Mouse (Mus musculus): ENCODE measurements around the gene Ip6k1. TPM values are rescaled to one million over a fixed set of nuclear protein-coding genes. Genes with fewer than 3 reads are reported as not detected.

The Ip6k1 gene
- polyA plus RNA-seq, 1 experiment from 2014 or later: 43.7 TPM

GRCm38 (mm10) chr9:108046582-108046981, 44.3 kb downstream of the Ip6k1 start:
- Histone ChIP-seq H3K27ac (peak overlapping the region; percentile 91), H3K27me3 (replicated peaks) (no peaks in the 10 kb centered on the region), H3K36me3 (peaks cover 72% of the 10 kb centered on the region), H3K4me2 (peak overlapping the region; percentile 94), H3K4me3 (no peak overlapping the region), H3K9ac (0 out of 2 replicates have a peak overlapping the region, but pooled peaks have one; percentile 14), H3K9me3 (replicated peaks) (no peaks in the 10 kb centered on the region), H3K4me1 (peaks cover 47% of the 10 kb centered on the region)
- WGBS (ENCODE audit: insufficient replicate concordance): 86% methylated on average over 4 of the region's 4 CpGs
- no peak for ATAC-seq

GRCm38 (mm10) chr9:108047601-108048565, 45.6 kb downstream of the Ip6k1 start:
- H3K9me3 ChIP-seq (replicated peaks): no peaks in the 10 kb centered on the region
- H3K27me3 ChIP-seq (replicated peaks): no peaks in the 10 kb centered on the region
- peak overlapping the region; percentile 73 for H3K9ac ChIP-seq
- H3K27ac ChIP-seq: peak overlapping the region; percentile 91
- peaks cover 70% of the 10 kb centered on the region for H3K36me3 ChIP-seq
- peak overlapping the region; percentile 94 for H3K4me2 ChIP-seq
- peaks cover 59% of the 10 kb centered on the region for H3K4me1 ChIP-seq
- H3K4me3 ChIP-seq: peak overlapping the region; percentile 79
- ATAC-seq: no peak; the same call in 1 of the 2 replicates
- WGBS (ENCODE audit: insufficient replicate concordance): 36% methylated on average over 17 of the region's 17 CpGs

DNA sequence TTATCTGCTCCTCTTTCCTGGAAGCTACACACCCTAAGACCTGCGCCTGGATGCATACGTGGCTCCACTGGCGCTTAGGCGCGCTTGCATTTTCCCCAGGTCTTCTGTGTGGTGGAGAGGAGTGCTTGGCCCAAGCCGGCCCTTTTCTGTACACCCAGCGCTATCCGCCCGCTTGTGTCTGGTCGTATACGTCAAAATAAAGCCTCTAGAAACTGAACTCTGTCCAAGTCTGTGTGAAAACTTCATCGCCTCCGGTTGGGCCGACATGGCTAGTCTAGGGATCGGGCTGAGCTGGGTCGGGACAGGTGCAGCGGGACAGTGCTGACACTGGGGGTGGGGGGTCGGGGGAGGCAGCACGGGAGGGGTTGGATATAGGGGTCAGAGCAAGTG, 46.3 kb downstream of the Ip6k1 start:
- no peaks in the 10 kb centered on the region for H3K27me3 ChIP-seq (replicated peaks)
- no peaks in the 10 kb centered on the region for H3K9me3 ChIP-seq (replicated peaks)
- H3K4me2 ChIP-seq: peak overlapping the region; percentile 94
- 0 out of 2 replicates have a peak, but pooled peaks have one; percentile 1 for ATAC-seq
- H3K4me1 ChIP-seq: peaks cover 66% of the 10 kb centered on the region
- peak overlapping the region; percentile 91 for H3K27ac ChIP-seq
- H3K9ac ChIP-seq: peak overlapping the region; percentile 73
- WGBS (ENCODE audit: insufficient replicate concordance): 1% methylated on average over 19 of the region's 19 CpGs
- H3K4me3 ChIP-seq: peak overlapping the region; percentile 79
- peaks cover 68% of the 10 kb centered on the region for H3K36me3 ChIP-seq

DNA sequence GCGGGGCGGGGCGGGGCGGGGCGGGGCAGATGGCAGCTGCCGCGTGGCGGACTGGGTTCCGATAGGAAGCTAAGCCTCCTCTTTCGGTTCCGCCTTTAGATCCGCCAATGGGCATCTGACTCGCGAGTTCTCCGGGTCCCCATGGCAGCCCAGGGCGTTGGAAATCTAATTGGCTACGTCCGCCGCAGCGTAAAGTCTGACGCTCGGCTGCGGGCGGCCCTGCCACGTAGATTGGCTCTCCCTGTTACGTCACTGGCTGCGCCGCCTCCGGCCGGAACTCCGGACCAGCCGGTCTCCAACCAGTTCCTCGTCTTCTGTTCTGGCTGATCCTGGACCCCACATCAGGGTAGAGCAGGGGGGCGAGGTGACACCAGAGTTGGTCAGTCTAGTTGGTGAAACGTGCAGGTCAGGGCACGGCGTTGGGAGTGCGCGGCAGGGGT, 46.7 kb downstream of the Ip6k1 start, which contains the start of gene Gmppb:
Gmppb (plus strand) TSS at position 227 of the 440 bp plus-strand sequence.
- no peaks in the 10 kb centered on the region for H3K9me3 ChIP-seq (replicated peaks)
- H3K4me1 ChIP-seq: peaks cover 70% of the 10 kb centered on the region
- peak within 1 kb of the TSS; percentile 94 for H3K4me2 ChIP-seq
- H3K9ac ChIP-seq: peak within 1 kb of the TSS; percentile 83
- WGBS (ENCODE audit: insufficient replicate concordance): 4% methylated on average over 39 of the region's 39 CpGs
- peak within 1 kb of the TSS; percentile 79 for H3K4me3 ChIP-seq
- H3K27me3 ChIP-seq (replicated peaks): no peaks in the 10 kb centered on the region
- H3K36me3 ChIP-seq: peaks cover 71% of the 10 kb centered on the region
- H3K27ac ChIP-seq: peak within 1 kb of the TSS; percentile 91
- ATAC-seq: peak; percentile 93

DNA sequence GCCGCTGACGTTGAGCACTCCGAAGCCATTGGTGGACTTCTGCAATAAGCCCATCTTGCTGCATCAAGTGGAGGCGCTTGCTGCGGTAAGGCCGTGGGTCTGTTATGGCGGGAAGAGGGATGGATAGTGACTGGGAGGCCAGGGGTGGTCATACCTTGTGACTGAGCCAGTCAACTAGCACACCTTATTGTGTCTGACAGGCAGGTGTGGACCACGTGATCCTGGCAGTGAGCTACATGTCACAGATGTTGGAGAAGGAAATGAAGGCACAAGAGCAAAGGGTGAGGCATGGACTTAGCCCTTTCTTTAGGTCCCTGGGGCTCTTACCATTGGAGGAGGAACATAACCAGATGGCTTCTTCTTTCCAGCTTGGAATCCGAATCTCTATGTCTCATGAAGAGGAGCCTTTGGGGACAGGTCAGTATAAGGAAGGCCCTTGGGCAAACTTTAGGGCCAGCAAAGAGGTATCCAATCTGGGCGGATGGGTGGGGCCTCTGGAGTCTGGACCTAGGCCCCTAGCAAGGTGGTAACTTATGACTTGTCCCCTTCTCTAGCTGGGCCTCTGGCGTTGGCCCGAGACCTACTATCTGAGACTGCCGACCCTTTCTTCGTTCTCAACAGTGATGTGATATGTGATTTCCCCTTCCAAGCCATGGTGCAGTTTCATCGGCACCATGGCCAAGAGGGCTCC, 47.4 kb downstream of the Ip6k1 start:
- H3K4me2 ChIP-seq: peak overlapping the region; percentile 94
- no peaks in the 10 kb centered on the region for H3K27me3 ChIP-seq (replicated peaks)
- H3K27ac ChIP-seq: peak overlapping the region; percentile 91
- ATAC-seq: 0 out of 2 replicates have a peak, but pooled peaks have one; percentile 0
- H3K4me1 ChIP-seq: peaks cover 75% of the 10 kb centered on the region
- H3K4me3 ChIP-seq: peak overlapping the region; percentile 79
- H3K9ac ChIP-seq: peak overlapping the region; percentile 83
- WGBS (ENCODE audit: insufficient replicate concordance): 36% methylated on average over 15 of the region's 15 CpGs
- H3K36me3 ChIP-seq: peaks cover 74% of the 10 kb centered on the region
- H3K9me3 ChIP-seq (replicated peaks): no peaks in the 10 kb centered on the region

GRCm38 (mm10) chr9:108051184-108051930, 49.1 kb downstream of the Ip6k1 start:
- 90% methylated on average over 15 of the region's 15 CpGs for WGBS (ENCODE audit: insufficient replicate concordance)
- Histone ChIP-seq H3K4me3 (no peak overlapping the region), H3K9ac (no peak overlapping the region), H3K4me2 (no peak overlapping the region), H3K9me3 (replicated peaks) (no peaks in the 10 kb centered on the region), H3K27me3 (replicated peaks) (no peaks in the 10 kb centered on the region), H3K27ac (peak overlapping the region; percentile 20; the same call in 1 of the 2 replicates), H3K36me3 (peaks cover 74% of the 10 kb centered on the region), H3K4me1 (peaks cover 67% of the 10 kb centered on the region)
- no peak for ATAC-seq

DNA sequence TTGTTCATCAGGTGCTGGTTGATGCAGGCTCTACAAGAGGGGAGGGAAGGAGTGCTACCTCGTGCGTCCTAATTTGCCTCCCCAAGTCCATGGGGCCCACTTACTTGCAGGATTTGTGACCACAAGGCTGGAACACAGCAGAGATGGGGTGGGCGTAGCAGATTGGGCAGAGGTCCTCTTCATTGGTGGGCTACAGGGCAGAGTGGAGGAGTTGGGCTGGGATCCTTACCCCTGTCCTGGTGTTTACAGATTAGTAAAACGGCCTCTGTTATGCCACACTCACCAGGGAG, 49.6 kb downstream of the Ip6k1 start:
- no peak overlapping the region for H3K4me3 ChIP-seq
- peaks cover 74% of the 10 kb centered on the region for H3K36me3 ChIP-seq
- peaks cover 62% of the 10 kb centered on the region for H3K4me1 ChIP-seq
- peak overlapping the region; percentile 52; the same call in 1 of the 2 replicates for H3K27ac ChIP-seq
- no peaks in the 10 kb centered on the region for H3K27me3 ChIP-seq (replicated peaks)
- no peak for ATAC-seq
- H3K4me2 ChIP-seq: no peak overlapping the region
- H3K9me3 ChIP-seq (replicated peaks): no peaks in the 10 kb centered on the region
- WGBS (ENCODE audit: insufficient replicate concordance): 82% methylated on average over 4 of the region's 4 CpGs
- no peak overlapping the region for H3K9ac ChIP-seq

DNA sequence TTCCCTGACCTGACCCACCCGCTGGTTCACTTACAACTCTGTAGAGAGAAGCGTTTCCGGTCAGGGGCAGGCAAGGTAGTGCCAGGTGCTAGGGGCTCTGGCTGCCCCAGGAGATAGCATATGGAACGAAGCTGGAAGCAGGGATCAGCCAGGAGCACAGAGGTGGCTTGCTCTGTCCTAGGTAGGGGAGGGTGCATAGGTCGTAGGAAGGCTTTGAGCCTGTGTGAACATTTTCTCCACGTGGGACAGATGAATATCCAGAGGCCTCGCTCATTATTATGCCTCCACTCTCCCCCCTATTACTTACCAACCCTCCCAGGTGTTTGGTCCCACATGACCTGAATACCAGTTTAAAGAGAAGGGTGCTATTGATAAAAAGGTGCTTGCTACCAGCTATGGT, 50.1 kb downstream of the Ip6k1 start:
- Histone ChIP-seq H3K27me3 (replicated peaks) (no peaks in the 10 kb centered on the region), H3K4me1 (peaks cover 57% of the 10 kb centered on the region), H3K4me3 (no peak overlapping the region), H3K36me3 (peaks cover 74% of the 10 kb centered on the region), H3K4me2 (no peak overlapping the region), H3K9ac (no peak overlapping the region), H3K27ac (peak overlapping the region; percentile 52), H3K9me3 (replicated peaks) (no peaks in the 10 kb centered on the region)
- 69% methylated on average over 7 of the region's 7 CpGs for WGBS (ENCODE audit: insufficient replicate concordance)
- no peak for ATAC-seq

DNA sequence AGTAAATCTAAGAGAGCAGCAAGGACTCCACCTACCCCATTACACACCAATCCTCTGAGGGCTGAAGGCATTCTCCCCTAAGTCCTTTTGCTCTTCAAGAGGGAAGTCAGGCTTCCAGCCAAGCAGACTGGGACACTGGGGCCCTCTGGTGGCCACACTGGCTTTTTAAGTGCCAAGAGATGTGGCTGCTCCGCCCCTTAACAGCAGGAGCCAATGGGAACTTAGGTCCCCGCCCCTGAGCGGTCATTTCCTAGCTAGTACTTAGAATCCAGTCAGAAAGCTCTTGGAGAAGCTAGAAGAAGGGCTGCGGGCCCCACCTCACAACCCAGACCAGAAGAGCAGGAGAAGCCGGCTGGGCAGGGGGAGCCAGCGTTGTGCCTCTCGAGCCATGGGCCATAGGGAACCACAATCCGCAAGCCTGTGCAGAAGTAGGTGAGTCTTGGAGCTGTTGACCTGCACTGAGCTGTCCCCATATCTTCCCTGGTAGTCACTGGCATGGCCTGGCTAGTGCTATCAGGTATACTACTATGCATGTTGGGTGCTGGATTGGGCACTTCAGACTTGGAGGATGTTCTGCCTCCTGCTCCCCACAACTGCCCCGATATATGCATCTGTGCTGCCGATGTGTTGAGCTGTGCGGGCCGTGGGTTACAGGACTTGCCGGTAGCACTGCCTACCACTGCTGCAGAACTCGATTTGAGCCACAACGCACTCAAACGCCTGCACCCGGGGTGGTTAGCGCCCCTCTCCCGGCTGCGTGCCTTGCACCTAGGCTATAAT, 50.8 kb downstream of the Ip6k1 start, which contains the start of gene Amigo3:
Amigo3 (plus strand) TSS at position 275 of the 780 bp plus-strand sequence.
- H3K9ac ChIP-seq: peak within 1 kb of the TSS; percentile 36
- peak within 1 kb of the TSS; percentile 4; the same call in 1 of the 2 replicates for H3K4me3 ChIP-seq
- ATAC-seq: peak; percentile 46
- H3K36me3 ChIP-seq: peaks cover 77% of the 10 kb centered on the region
- no peaks in the 10 kb centered on the region for H3K27me3 ChIP-seq (replicated peaks)
- H3K9me3 ChIP-seq (replicated peaks): no peaks in the 10 kb centered on the region
- H3K27ac ChIP-seq: peak within 1 kb of the TSS; percentile 63
- WGBS (ENCODE audit: insufficient replicate concordance): 54% methylated on average over 20 of the region's 20 CpGs
- H3K4me1 ChIP-seq: peaks cover 50% of the 10 kb centered on the region
- peak within 1 kb of the TSS; percentile 44 for H3K4me2 ChIP-seq

GRCm38 (mm10) chr9:108053665-108054225, 51.4 kb downstream of the Ip6k1 start:
- no peak for ATAC-seq

More at GRCm38 (mm10) chr9:108053665-108054225, 51.4 kb downstream of the Ip6k1 start:
- H3K4me1 ChIP-seq: peaks cover 44% of the 10 kb centered on the region
- peak overlapping the region; percentile 63 for H3K27ac ChIP-seq
- 89% methylated on average over 15 of the region's 15 CpGs for WGBS (ENCODE audit: insufficient replicate concordance)
- H3K4me3 ChIP-seq: no peak overlapping the region; the same call in 1 of the 2 replicates
- peaks cover 84% of the 10 kb centered on the region for H3K36me3 ChIP-seq
- peak overlapping the region; percentile 44; the same call in 1 of the 2 replicates for H3K4me2 ChIP-seq
- no peaks in the 10 kb centered on the region for H3K27me3 ChIP-seq (replicated peaks)
- peak overlapping the region; percentile 36; the same call in 1 of the 2 replicates for H3K9ac ChIP-seq
- H3K9me3 ChIP-seq (replicated peaks): no peaks in the 10 kb centered on the region

Measured in liver, embryonic 12.5 days (tissue).